Mouse (Mus musculus) spleen, postnatal 4 days (tissue): Measurements from ENCODE around the gene Bysl.

Source experiments
- DNase-seq, 2 experiments: peaks; one replicate each; pipeline ENCODE4 v3.0.0; 2022; ENCODE audit warnings: low spot score in 2 of 2

Bysl gene

GRCm38 (mm10) chr17:47594183-47594968 lies 16.9 kb downstream of the Bysl start:
- peak; percentile 65 to 80 for DNase-seq

- DNase-seq, result peak in 1 of 2 experiments; percentile 74
Observed at GRCm38 (mm10) chr17:47593854-47594182, 17.5 kb downstream of the Bysl start.

- DNase-seq, result peak; percentile 98 to 99
Observed at GRCm38 (mm10) chr17:47593215-47593853, 18.0 kb downstream of the Bysl start.

DNA sequence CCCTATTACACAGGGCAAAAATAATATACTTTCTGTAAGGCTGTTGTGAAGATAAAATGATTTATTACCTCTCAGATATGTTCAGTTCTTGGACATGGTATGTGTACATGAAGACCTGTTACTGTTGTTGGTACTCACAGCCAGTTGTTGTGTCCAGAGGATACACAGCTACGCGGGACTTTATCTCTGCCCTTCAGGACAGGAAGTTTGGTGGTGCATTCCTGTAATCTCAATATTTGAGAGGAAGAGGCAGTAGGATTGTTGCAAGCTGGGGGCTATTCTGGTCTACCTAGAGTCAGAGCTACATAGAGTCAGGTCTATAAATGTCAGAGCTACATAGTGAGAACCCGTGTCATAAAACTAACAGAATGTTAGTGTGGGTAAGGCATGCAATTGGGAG lies 20.2 kb downstream of the Bysl start:
- DNase-seq, result no peak

- no peak for DNase-seq
Observed at GRCm38 (mm10) chr17:47588517-47588916, 22.8 kb downstream of the Bysl start.

GRCm38 (mm10) chr17:47580962-47581361 lies 30.3 kb downstream of the Bysl start:
- DNase-seq, result no peak

- peak in 1 of 2 experiments; percentile 51 for DNase-seq
Observed at GRCm38 (mm10) chr17:47578655-47579054, 32.6 kb downstream of the Bysl start.

- DNase-seq, result no peak
Observed at GRCm38 (mm10) chr17:47574830-47575229, 36.5 kb downstream of the Bysl start.

DNA sequence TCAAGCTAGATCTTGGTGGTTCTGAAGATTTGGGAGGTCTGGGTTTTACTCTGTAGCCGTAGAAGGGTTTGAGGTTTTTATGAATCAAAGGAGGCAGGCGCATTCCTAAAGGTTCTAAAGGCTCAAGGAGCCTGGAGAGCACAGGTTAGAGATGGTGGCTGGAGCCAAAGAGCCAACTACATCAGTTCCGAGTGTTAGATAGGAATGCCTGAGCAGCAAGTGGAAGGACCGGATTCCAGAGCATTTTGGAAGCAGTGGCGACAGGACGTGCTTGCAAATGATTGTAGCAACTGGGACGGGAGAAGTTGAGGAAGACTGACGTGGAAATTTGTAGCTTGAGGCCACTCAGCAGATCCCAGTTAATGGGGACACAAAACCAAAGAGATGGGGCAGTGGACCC lies 37.3 kb downstream of the Bysl start:
- DNase-seq, result no peak

DNA sequence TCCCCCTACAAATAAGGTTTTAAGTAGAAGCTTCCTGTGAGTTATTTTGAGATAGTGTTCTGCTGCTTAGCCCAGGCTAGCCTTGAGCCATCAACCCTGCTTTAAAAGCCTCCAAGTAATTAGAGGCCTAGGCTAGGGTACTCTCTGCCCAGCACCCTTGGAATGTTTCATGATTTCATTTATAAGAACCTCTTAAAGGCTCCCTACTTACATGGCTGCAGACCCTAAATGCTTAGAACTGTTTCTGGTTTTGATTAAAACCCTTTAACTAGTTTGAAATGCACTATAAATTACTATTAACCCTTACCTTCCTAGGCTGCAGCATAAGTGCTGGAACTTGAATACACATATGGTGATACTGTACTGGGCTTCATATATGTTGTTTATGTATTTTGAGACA lies 38.9 kb downstream of the Bysl start:
- no peak for DNase-seq

- no peak for DNase-seq
Observed at GRCm38 (mm10) chr17:47571621-47572020, 39.7 kb downstream of the Bysl start.

DNA sequence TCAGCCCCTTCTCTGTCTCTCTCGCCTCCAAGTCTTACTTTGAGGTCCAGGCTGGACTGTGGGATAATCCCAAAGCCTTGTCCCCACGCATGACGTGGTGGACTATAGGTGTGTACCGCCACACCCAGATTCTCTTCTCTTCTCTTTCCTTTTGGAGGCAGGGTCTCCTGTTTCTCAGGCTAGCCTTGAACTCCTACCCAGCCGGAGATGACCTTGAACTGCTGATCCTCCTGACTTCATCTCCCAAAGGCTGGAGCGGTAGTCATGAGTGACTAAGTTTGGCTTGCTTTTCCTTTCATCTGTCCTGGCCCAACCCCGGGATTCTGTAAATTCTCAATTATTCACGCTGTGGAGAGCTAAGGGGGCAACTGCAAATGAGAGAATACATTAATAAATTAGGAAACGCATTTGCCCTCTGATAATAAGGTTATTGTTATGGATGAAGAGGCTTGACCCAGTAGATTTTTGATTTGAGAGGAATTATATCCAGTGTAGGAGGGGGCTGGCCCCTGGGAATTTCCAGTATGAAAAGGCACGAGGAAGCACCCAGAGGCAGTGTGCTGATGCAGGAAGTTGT lies 42.3 kb downstream of the Bysl start:
- DNase-seq, result no peak

GRCm38 (mm10) chr17:47568389-47568788 lies 42.9 kb downstream of the Bysl start:
- peak in 1 of 2 experiments; percentile 40 for DNase-seq

- DNase-seq, result no peak
Observed at GRCm38 (mm10) chr17:47567271-47567670, 44.0 kb downstream of the Bysl start.

DNA sequence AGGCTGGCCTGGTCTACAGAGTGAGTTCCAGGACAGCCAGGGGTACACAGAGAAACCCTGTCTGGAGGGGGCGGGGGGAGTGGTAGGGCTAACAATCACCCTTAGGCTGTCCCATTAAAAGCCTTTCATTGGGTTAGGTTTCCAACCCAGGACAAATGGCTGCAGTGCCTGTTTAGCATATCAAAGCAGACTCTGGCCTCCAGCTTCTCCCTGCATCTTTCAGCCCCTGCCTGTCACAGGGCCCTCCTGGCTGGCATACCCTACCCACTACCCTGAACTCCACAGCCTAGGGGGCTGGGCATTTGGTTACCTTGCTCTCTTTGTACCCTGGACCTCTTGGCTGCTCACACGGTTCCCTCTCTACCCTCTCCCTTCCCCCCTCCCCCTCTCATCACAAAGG lies 45.2 kb downstream of the Bysl start:
- no peak for DNase-seq

- DNase-seq, result no peak
Observed at GRCm38 (mm10) chr17:47564612-47565011, 46.7 kb downstream of the Bysl start.

GRCm38 (mm10) chr17:47562875-47563274 lies 48.4 kb downstream of the Bysl start:
- no peak for DNase-seq

- no peak for DNase-seq
Observed at GRCm38 (mm10) chr17:47559726-47560125, 51.6 kb downstream of the Bysl start.

GRCm38 (mm10) chr17:47557179-47557578 lies 54.1 kb downstream of the Bysl start:
- DNase-seq, result no peak

GRCm38 (mm10) chr17:47554621-47555020 lies 56.7 kb downstream of the Bysl start:
- DNase-seq, result no peak

GRCm38 (mm10) chr17:47552994-47553393 lies 58.3 kb downstream of the Bysl start:
- DNase-seq, result no peak

- no peak for DNase-seq
Observed at GRCm38 (mm10) chr17:47551049-47551448, 60.2 kb downstream of the Bysl start.
